Mouse (Mus musculus): ENCODE results near the gene Banp. TPM values are rescaled to one million over a fixed set of nuclear protein-coding genes. Genes with fewer than 3 reads are reported as not detected.

The Banp gene
- total and polyA plus RNA-seq, 3 experiments, result 19.2 to 28.4 TPM; not detected in 1

DNA sequence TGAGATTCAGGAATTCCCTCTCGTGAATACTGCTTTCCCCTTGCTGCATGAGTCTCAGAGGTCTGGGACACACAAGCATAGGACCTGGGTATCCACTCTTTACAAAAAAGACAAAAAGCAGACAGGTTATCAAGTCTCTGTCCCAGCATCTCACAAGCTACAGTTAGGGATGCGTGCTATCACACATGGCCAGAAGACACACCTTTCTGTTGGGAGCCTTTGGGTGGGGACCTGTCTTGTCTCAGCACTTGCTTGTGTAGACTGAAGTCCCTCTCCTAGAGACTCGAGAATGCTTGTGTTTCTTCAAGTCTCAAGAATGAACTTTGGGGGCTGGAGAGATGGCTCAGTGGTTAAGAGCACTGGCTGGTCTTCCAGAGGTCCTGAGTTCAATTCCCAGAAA lies 36.7 kb upstream of the Banp start:
- H3K27ac ChIP-seq (ENCODE audit: control insufficient read depth, low read depth, low read length), result no peak overlapping the region

DNA sequence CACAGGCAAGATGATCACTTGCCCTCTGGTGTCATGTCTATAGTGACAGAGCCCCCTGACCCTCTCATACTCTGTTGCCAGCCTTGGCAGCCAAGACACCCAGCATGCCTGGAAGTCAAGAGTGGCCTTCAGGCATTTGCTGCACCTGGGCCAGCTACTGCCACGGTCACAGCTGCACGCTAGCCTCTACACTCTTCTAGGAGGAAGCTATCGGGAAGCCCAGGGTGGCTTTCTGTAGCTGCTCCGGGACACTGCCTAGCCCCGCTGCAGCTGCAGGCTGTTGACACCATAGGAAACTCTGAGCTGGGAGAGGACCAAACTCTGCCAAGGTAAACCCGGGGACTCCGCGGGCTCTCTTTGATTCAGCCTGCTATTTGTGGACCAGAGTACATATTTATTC lies 36.2 kb upstream of the Banp start:
- Histone ChIP-seq H3K9me3 (replicated peaks; ENCODE audit: insufficient read depth, low read length) (no peaks in the 10 kb centered on the region), H3K4me3 (ENCODE audit: control insufficient read depth in 1 of 2, insufficient read depth in 1 of 2, low read depth in 2 of 2, low read length in 2 of 2) (no peak overlapping the region), H3K27ac (ENCODE audit: control insufficient read depth, low read depth, low read length) (no peak overlapping the region), H3K27me3 (ENCODE audit: control insufficient read depth in 1 of 2, insufficient read depth in 2 of 2, low read length in 2 of 2) (no peaks in the 10 kb centered on the region), H3K9ac (ENCODE audit: control insufficient read depth, low read depth, low read length, poor library complexity, severe bottlenecking) (no peak overlapping the region), H3K36me3 (ENCODE audit: control insufficient read depth in 1 of 2, insufficient read depth in 2 of 2, low read length in 2 of 2) (peaks cover 0 to 9% of the 10 kb centered on the region in 2 experiments; a peak in 2 of 4 replicates), H3K4me1 (ENCODE audit: control insufficient read depth in 1 of 2, insufficient read depth in 2 of 2, low read length in 2 of 2) (peaks cover 8 to 15% of the 10 kb centered on the region in 2 experiments), H3K79me2 (ENCODE audit: control insufficient read depth, insufficient read depth, low read length, poor library complexity) (no peaks in the 10 kb centered on the region; the same call in 1 of the 2 replicates)
- TF ChIP-seq KAT2A (conservative IDR thresholded peaks at IDR 0.05; ENCODE audit: low read depth, low read length) (no peak), TBP (IDR thresholded peaks at IDR 0.05; ENCODE audit: low read depth, low read length) (no peak), POLR2A (IDR thresholded peaks at IDR 0.05; ENCODE audit: control insufficient read depth in 1 of 2, insufficient read depth in 1 of 2, low read depth in 1 of 2, low read length in 2 of 2, poor library complexity in 1 of 2) (no peak), GABPA (IDR thresholded peaks at IDR 0.05; ENCODE audit: low read depth, low read length) (no peak), ETS1 (IDR thresholded peaks at IDR 0.05; ENCODE audit: low read depth, low read length) (no peak)
- DNase-seq (ENCODE audit: low read depth, low spot score), result no peak

More for the DNA sequence above, 36.7 kb upstream of the Banp start:
- Histone ChIP-seq H3K4me3 (ENCODE audit: control insufficient read depth in 1 of 2, insufficient read depth in 1 of 2, low read depth in 2 of 2, low read length in 2 of 2) (no peak overlapping the region), H3K79me2 (ENCODE audit: control insufficient read depth, insufficient read depth, low read length, poor library complexity) (no peaks in the 10 kb centered on the region; the same call in 1 of the 2 replicates), H3K9me3 (replicated peaks; ENCODE audit: insufficient read depth, low read length) (no peaks in the 10 kb centered on the region), H3K4me1 (ENCODE audit: control insufficient read depth in 1 of 2, insufficient read depth in 2 of 2, low read length in 2 of 2) (peaks cover 8 to 15% of the 10 kb centered on the region in 2 experiments), H3K36me3 (ENCODE audit: control insufficient read depth in 1 of 2, insufficient read depth in 2 of 2, low read length in 2 of 2) (peaks cover 0 to 9% of the 10 kb centered on the region in 2 experiments; a peak in 2 of 4 replicates), H3K9ac (ENCODE audit: control insufficient read depth, low read depth, low read length, poor library complexity, severe bottlenecking) (no peak overlapping the region), H3K27me3 (ENCODE audit: control insufficient read depth in 1 of 2, insufficient read depth in 2 of 2, low read length in 2 of 2) (no peaks in the 10 kb centered on the region)
- TF ChIP-seq ELF1 (IDR thresholded peaks at IDR 0.05; ENCODE audit: low read depth, low read length) (no peak), ZC3H11A (IDR thresholded peaks at IDR 0.05; ENCODE audit: low read depth, low read length) (no peak), HCFC1 (IDR thresholded peaks at IDR 0.05; ENCODE audit: low read depth, low read length) (no peak), ZNF384 (IDR thresholded peaks at IDR 0.05; ENCODE audit: low read depth, low read length) (no peak), RCOR1 (IDR thresholded peaks at IDR 0.05; ENCODE audit: low read depth, low read length) (no peak), EP300 (IDR thresholded peaks at IDR 0.05; ENCODE audit: low read depth in 1 of 2, low read length in 2 of 2) (no peak), JUND (IDR thresholded peaks at IDR 0.05; ENCODE audit: low read depth, low read length) (no peak), POLR2A (IDR thresholded peaks at IDR 0.05; ENCODE audit: control insufficient read depth in 1 of 2, insufficient read depth in 1 of 2, low read depth in 1 of 2, low read length in 2 of 2, poor library complexity in 1 of 2) (no peak), MAFK (IDR thresholded peaks at IDR 0.05; ENCODE audit: borderline replicate concordance, low read depth, low read length) (no peak), E2F4 (IDR thresholded peaks at IDR 0.05; ENCODE audit: borderline replicate concordance, low read depth, low read length) (no peak), USF2 (IDR thresholded peaks at IDR 0.05; ENCODE audit: borderline replicate concordance in 1 of 2, insufficient read depth in 1 of 2, low read depth in 1 of 2, low read length in 2 of 2) (no peak), MEF2A (IDR thresholded peaks at IDR 0.05; ENCODE audit: extremely low read depth, insufficient replicate concordance, low read depth, low read length, poor library complexity, severe bottlenecking) (no peak), RAD21 (IDR thresholded peaks at IDR 0.05; ENCODE audit: low read depth, low read length) (no peak), NRF1 (IDR thresholded peaks at IDR 0.05; ENCODE audit: insufficient read depth, low read depth, low read length, poor library complexity, severe bottlenecking) (no peak), ZMIZ1 (IDR thresholded peaks at IDR 0.05; ENCODE audit: low read depth, low read length) (no peak), GABPA (IDR thresholded peaks at IDR 0.05; ENCODE audit: low read depth, low read length) (no peak), SMC3 (IDR thresholded peaks at IDR 0.05; ENCODE audit: low read depth, low read length) (no peak)
- DNase-seq (ENCODE audit: low read depth, low spot score), result peak; percentile 14
